Mouse (Mus musculus) heart, postnatal 0 days (tissue): ENCODE measurements around the gene Colgalt2. TPM values are rescaled to one million over a fixed set of nuclear protein-coding genes. Genes with fewer than 3 reads are reported as not detected.

ENCODE experiments used
- ATAC-seq: fragments of 200-750 bp; cut with Nextera tagmentation; 2 replicates; pipeline ENCODE4 v1.8.0; 2017; ENCODE audit warnings: low read depth, moderate number of reproducible peaks, moderate library complexity; ENCODE audit not compliant: insufficient read depth
- DNase-seq: peaks from one replicate; pipeline ENCODE4 v3.0.0-alpha.2; 2016; ENCODE audit warnings: low spot score
- H3K27ac ChIP-seq: fragments of 300-500 bp; sonication (generic); 2 replicates; pipeline ENCODE4 v1.5.1; 2014; ENCODE audit warnings: low read depth, mild to moderate bottlenecking
- H3K27me3 ChIP-seq: fragments of 300-500 bp; sonication (generic); 2 replicates; pipeline ENCODE4 v1.6.1; 2014; ENCODE audit warnings: low read length, mixed read lengths; ENCODE audit not compliant: control insufficient read depth, insufficient read depth
- H3K36me3 ChIP-seq: fragments of 300-500 bp; sonication (generic); replicated peaks from 2 replicates; pipeline ENCODE4 v1.6.1; 2014; ENCODE audit warnings: low read length, mixed read lengths; ENCODE audit not compliant: control insufficient read depth, insufficient read depth
- H3K4me1 ChIP-seq: fragments of 300-500 bp; sonication (generic); 2 replicates; pipeline ENCODE4 v1.6.1; 2014; ENCODE audit warnings: antibody characterized with exemption; ENCODE audit not compliant: control insufficient read depth, insufficient read depth
- H3K4me2 ChIP-seq: fragments of 300-500 bp; sonication (generic); 2 replicates; pipeline ENCODE4 v1.6.1; 2014; ENCODE audit warnings: low read depth, mild to moderate bottlenecking, low read length, moderate library complexity
- H3K4me3 ChIP-seq: fragments of 300-500 bp; sonication (generic); 2 replicates; pipeline ENCODE4 v1.5.1; 2014; ENCODE audit warnings: low read depth, low read length
- H3K9ac ChIP-seq: fragments of 300-500 bp; sonication (generic); replicated peaks from 2 replicates; pipeline ENCODE4 v1.6.1; 2014; ENCODE audit warnings: low read depth, low read length, mixed read lengths
- H3K9me3 ChIP-seq: fragments of 300-500 bp; sonication (generic); replicated peaks from 2 replicates; pipeline ENCODE4 v1.6.1; 2016; ENCODE audit warnings: low read length; ENCODE audit not compliant: control insufficient read depth
- CTCF ChIP-seq: IDR thresholded peaks from 2 replicates; pipeline ENCODE4 v1.5.1; 2016; ENCODE audit warnings: antibody characterized with exemption, control low read depth, low read depth
- EP300 ChIP-seq: IDR thresholded peaks from 2 replicates; pipeline ENCODE4 v1.6.1; 2016; ENCODE audit warnings: antibody characterized with exemption, low read depth
- WGBS: fragments of 180-500 bp; shearing (Covaris S2); extraction: QIAGEN DNeasy Blood & Tissue Kit; methylation state at CpG from one replicate; pipeline ENCODE4 v1.1.7; 2014; 5-methylcytosine and 5-hydroxymethylcytosine counted together
- polyA plus RNA-seq: library from polyadenylated mRNA; unstranded; fragments of >200 nt; fragmentation: Nextera tagmentation; extraction: Ambion mirVana; gene quantifications from 2 replicates; pipeline ENCODE4 v1.2.1, GENCODE M21; 2015
- total RNA-seq: library from RNA; depleted of rRNA; stranded (reverse); fragments of >200 nt; gene quantifications from 2 replicates; pipeline ENCODE4 v1.2.3, GENCODE M21; 2014; ENCODE audit warnings: low replicate concordance

Colgalt2 gene
- total and polyA plus RNA-seq, 2 experiments from 2014 or later, result 1.7 to 4.6 TPM

DNA sequence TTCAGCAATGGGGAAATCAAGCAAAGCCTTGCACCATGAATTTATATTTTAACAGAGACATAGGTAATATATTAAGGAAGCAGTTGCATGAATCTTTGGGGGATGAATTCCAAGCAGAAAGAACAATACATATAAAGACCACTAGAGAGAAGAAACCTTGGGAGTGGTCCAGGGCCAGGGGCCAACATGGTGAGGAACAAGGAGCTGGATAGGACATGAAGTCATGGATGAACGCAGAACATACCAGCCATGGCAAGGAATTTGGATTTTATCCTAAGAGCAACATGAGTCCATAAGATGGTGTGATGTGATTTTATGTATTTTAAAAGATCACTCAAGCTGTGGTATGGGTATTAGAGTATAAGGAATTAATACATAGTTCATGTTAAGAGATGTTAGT, 92.6 kb downstream of the Colgalt2 start:
- 93% methylated on average over 1 of the region's 1 CpGs for WGBS
- ATAC-seq (no peak), DNase-seq (no peak)
- H3K27me3 ChIP-seq, result no peaks in the 10 kb centered on the region
- TF ChIP-seq CTCF (no peak), EP300 (no peak)
- no peak overlapping the region for H3K4me2 ChIP-seq
- no peaks in the 10 kb centered on the region for H3K36me3 ChIP-seq
- H3K9ac ChIP-seq, result no peak overlapping the region
- H3K4me1 ChIP-seq, result peaks cover 1% of the 10 kb centered on the region; the same call in 1 of the 2 replicates
- H3K4me3 ChIP-seq, result no peak overlapping the region
- no peaks in the 10 kb centered on the region; the same call in 1 of the 2 replicates for H3K9me3 ChIP-seq
- H3K27ac ChIP-seq, result no peak overlapping the region

DNA sequence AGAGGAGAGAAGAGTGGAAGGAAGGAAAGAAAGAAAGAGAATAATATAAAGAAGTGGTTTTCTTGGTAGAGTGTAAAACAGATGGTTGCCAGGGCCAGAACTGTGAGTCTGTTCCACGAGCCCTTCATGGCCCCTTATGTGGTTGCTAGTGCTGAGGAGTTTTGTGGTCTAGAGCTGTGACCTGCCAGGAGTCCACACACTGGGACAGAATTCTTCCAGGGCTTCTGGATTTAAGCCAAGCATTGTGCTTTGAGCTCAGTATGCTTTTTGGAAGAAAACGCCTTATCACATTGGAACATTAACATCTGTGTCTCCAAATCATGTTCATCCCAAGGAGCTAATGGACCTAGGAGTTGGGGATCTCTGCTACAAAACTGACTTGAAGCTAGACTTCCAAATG, 97.2 kb downstream of the Colgalt2 start:
- H3K27me3 ChIP-seq, result no peaks in the 10 kb centered on the region
- DNase-seq (no peak), ATAC-seq (no peak; the same call in 1 of the 2 replicates)
- peaks cover 8% of the 10 kb centered on the region; the same call in 1 of the 2 replicates for H3K4me1 ChIP-seq
- H3K4me3 ChIP-seq, result no peak overlapping the region
- H3K9me3 ChIP-seq, result no peaks in the 10 kb centered on the region; the same call in 1 of the 2 replicates
- H3K27ac ChIP-seq, result peak overlapping the region; percentile 16; the same call in 1 of the 2 replicates
- H3K9ac ChIP-seq, result no peak overlapping the region
- TF ChIP-seq CTCF (no peak), EP300 (no peak)
- no peak overlapping the region for H3K4me2 ChIP-seq
- 55% methylated on average over 2 of the region's 2 CpGs for WGBS
- H3K36me3 ChIP-seq, result no peaks in the 10 kb centered on the region

DNA sequence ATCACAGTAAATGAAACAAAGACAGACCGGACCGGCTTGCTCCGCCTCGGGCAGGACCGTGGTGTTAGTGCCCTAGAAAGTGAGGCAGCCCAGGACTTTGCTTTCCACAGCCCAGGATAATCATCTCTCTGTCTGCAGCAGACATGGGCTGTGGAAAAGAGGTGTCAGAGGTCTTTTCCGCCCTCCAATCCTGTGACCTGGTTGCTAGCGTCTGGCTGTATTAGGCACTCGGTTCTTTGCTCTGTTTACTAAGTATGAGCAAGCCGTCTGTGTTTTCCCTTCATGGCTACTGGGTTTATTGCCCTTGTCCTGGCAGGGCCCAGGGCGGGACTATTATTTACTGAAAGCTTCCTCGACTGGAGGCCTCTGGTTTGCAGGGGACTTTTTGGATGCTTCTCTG, 98.0 kb downstream of the Colgalt2 start:
- Histone ChIP-seq H3K36me3 (no peaks in the 10 kb centered on the region), H3K4me3 (0 out of 2 replicates have a peak overlapping the region, but pooled peaks have one; percentile 2), H3K27ac (peak overlapping the region; percentile 70), H3K4me2 (peak overlapping the region; percentile 37; the same call in 1 of the 2 replicates), H3K9ac (0 out of 2 replicates have a peak overlapping the region, but pooled peaks have one; percentile 30), H3K27me3 (no peaks in the 10 kb centered on the region), H3K9me3 (no peaks in the 10 kb centered on the region; the same call in 1 of the 2 replicates), H3K4me1 (peaks cover 8% of the 10 kb centered on the region; the same call in 1 of the 2 replicates)
- WGBS, result 35% methylated on average over 11 of the region's 11 CpGs
- peak; percentile 11 for DNase-seq
- peak; percentile 53; the same call in 1 of the 2 replicates for ATAC-seq
- TF ChIP-seq CTCF (no peak), EP300 (no peak)

DNA sequence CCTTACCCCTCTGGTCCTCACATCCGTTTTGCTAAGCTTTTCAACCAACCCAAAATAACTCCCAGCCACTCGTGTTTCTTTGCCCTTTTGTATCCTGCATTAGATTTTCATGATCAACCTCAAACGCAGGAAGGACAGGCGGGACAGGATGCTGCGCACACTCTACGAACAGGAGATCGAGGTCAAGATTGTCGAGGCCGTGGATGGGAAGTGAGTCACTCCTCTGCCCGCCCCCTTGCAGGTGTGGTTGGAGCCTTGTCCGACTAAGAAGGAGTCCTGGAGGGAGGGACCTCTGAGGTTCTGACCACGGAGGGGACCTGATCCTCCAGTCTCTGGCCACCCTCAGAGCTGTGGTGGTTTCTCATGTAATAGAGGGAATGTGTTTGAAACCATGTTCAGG, 100.2 kb downstream of the Colgalt2 start:
- 66% methylated on average over 12 of the region's 12 CpGs for WGBS
- H3K4me2 ChIP-seq, result no peak overlapping the region
- H3K4me1 ChIP-seq, result peaks cover 8% of the 10 kb centered on the region; the same call in 1 of the 2 replicates
- no peak for DNase-seq
- no peak overlapping the region for H3K4me3 ChIP-seq
- H3K9me3 ChIP-seq, result no peaks in the 10 kb centered on the region
- ATAC-seq, result peak; percentile 17; the same call in 1 of the 2 replicates
- H3K27me3 ChIP-seq, result no peaks in the 10 kb centered on the region
- H3K36me3 ChIP-seq, result no peaks in the 10 kb centered on the region
- no peak overlapping the region for H3K9ac ChIP-seq
- TF ChIP-seq EP300 (no peak), CTCF (no peak)
- no peak overlapping the region for H3K27ac ChIP-seq

GRCm38 (mm10) chr1:152506175-152506574, 106.5 kb downstream of the Colgalt2 start:
- no peak overlapping the region for H3K4me3 ChIP-seq
- no peak overlapping the region for H3K4me2 ChIP-seq
- no peaks in the 10 kb centered on the region for H3K9me3 ChIP-seq
- 85% methylated on average over 5 of the region's 5 CpGs for WGBS
- no peak overlapping the region for H3K9ac ChIP-seq
- DNase-seq (no peak), ATAC-seq (no peak)
- no peaks in the 10 kb centered on the region for H3K27me3 ChIP-seq
- H3K36me3 ChIP-seq, result no peaks in the 10 kb centered on the region
- no peak for TF ChIP-seq EP300
- no peak for TF ChIP-seq CTCF
- H3K27ac ChIP-seq, result no peak overlapping the region
- no peaks in the 10 kb centered on the region for H3K4me1 ChIP-seq

DNA sequence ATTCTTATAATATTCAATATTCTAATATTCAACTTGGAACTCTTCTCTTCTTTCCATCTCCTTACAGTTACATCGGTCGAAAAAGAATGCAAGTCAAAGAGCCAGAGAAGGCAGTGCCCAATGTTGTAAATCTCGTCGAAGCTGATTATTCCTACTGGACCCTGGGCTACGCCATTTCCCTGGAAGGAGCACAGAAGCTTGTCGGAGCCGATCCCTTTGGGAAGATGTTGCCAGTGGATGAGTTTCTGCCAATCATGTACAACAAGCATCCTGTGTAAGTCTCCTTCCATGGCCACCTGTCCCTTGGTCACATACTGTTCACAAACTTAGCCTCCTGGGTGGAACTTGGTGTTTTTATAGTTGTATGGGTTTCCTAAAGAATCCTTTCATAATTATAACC, 107.1 kb downstream of the Colgalt2 start:
- Histone ChIP-seq H3K9me3 (no peaks in the 10 kb centered on the region), H3K9ac (no peak overlapping the region), H3K27me3 (no peaks in the 10 kb centered on the region), H3K4me1 (no peaks in the 10 kb centered on the region), H3K36me3 (no peaks in the 10 kb centered on the region), H3K4me2 (no peak overlapping the region), H3K4me3 (no peak overlapping the region), H3K27ac (no peak overlapping the region)
- WGBS, result 91% methylated on average over 7 of the region's 7 CpGs
- no peak for DNase-seq
- ATAC-seq, result no peak
- no peak for TF ChIP-seq CTCF
- TF ChIP-seq EP300, result no peak
